Mouse (Mus musculus) thymus, postnatal 36 days (tissue): ENCODE data around the gene Ric8a.

Experiments
- DNase-seq, 2 experiments: peaks; one replicate each; pipeline ENCODE4 v3.0.0; 2022; ENCODE audit warnings: mixed read lengths in 2 of 2

The Ric8a gene

DNA sequence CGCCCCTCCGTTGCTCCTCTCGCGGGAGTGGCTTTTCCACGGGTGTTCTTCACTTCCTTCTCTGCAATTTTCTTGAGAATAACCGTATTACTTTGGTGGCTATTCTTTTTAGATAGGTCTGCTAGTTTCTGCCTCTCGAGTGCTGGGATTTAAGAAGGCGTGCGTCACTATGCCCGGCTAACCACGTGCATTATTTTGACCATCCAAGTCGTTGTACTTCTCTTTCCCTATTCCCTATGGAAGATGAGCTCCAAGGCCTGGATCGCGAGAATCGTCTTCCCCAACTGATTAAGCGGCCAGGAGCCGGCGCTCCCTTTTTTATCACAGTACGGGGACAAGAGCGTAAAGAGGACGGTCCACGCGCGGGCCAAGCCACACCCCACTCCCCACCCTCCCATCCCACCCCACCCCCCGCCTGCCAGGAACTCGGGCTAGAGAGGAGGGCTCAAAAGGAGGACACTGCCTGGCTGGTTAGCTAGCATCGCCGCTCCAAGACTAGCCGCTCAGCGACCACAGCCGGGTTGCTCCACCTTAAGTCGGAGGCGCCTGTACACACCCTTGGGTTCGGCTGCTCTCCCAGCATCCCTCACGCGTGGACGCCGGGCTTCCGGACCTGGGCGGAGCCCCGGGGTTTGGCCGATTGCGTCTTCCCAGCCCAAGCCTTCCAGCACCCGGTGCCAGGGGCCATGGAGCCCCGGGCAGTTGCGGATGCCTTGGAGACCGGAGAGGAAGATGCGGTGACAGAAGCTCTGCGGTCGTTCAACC lies at the start of gene Ric8a:
Gene Ric8a (plus strand): TSS at position 173 of the 765 bp plus-strand sequence.
- peak; percentile 84 to 86 for DNase-seq

DNA sequence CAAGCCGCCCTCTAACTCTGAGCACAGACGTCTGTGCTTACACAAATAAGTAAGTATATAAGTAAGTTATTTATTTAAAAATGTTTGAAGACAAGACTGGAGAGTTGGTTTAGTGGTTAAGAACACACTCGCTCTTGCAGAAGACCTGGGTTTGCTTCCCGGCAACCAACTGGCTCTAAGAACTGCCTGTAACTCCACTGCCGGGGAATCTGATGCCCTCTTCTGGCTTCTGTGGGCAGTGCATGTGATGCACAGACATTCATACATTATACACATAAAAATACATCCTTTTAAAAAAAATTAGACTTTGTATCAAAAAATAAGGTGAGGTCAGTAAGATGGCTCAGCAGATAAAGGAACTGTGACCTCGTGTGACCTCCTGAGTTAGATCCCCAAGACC lies 46.3 kb upstream of the Ric8a start:
- DNase-seq, result no peak

DNA sequence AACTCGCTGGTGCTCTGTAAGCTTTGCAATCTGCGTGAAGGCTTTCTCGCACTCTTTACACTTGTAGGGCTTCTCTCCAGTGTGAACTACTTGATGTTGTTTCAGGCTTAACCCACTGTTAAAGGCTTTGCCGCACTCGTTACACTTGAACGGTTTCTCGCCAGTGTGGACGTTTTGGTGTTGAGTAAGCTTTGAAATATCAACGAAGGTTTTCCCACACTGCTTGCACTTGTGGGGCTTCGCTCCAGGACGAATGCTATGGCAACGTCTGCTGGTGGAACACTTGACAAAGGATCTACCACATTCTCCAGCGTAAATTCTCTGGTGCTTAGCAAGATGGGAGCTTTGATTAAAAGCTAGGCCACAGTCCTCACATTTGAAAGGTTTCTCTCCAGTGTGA lies 45.0 kb upstream of the Ric8a start:
- DNase-seq, result no peak

DNA sequence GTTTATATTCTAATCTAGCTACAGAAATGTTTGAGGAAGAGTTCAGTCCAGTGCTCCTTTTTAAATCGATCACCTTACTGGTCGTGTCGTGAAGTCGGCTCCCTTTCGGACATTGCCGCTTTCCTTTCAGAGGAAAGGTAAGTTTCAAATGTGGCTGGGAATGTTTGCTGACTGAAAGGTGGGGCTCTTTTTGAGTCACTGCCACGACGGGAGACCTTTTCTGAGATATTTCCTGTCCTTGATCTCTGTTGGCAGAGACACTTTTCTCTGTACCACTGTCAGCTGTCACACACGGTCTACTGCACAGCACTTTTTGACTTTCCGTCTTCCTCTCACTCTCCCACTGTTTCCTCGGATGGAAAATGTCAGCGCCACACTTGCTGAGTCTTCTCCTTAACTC lies 43.9 kb upstream of the Ric8a start:
- no peak for DNase-seq

DNA sequence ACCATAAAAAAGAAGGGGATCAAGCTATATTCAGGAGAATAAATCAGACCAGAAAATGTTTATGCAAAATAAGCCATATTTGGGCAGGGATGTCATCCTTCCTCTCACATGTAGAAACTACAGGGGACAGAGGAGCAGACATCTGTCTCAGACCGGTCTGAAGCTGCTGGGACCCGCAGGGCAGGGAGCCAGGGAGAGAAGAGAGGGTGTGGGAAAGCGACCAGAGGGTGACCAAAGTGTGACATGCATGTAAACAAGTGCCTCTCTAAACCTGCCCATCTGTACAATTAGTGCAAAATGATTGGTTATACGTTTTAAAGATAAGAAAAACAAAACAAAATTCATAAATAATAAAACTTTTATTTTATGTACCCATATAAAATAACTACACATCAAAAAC lies 36.6 kb upstream of the Ric8a start:
- DNase-seq, result no peak

DNA sequence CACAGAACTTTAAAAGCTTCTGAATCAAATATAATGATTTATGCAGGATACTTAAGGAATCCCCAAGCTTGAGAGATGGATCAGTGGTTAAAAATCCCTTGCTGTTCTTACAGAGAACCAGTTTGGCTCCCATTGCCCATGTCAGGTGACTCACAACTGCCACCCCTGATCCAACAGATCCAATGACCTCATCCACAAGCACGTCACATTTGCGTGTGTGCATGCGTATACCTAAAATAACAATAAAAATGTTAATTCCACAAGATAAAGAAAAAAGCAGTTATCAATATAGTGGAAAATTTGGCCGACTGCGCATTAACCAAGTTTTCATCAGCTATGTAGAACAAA lies 35.5 kb upstream of the Ric8a start:
- DNase-seq, result no peak

DNA sequence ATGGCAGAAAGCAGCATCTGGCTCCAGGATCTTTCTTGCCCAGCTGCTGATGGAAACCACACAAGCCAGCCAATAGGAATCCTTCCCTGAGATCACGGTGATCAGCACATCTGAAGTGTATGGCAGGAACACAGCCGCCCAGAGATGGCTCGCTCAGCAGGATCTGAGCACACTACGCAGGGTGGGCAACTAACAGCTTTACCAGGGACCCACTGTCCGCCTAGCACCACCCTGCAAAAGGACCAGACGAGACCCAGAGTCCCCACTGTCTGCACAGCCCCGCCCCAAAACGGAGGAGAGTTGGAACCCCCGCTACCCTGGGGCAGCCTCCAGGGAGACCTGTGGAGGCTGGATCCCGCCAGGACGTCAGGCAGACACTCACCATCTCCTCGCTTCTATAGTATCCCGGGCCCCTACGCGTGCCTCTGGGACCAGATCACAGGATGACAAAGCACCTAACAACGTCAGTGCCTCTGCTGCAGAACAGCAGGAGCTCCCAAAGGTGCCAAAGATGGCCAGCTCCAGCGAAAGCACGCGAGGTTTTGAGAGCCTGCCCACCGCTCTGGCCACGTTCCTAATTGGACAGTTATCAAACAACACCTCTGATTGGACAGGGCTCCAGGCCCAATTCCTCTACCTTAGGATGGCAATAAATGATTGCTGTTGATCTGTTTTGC lies 35.0 kb upstream of the Ric8a start, which contains the start of gene Zfp941:
Gene Zfp941 (minus strand): TSS at position 526 of the 677 bp plus-strand sequence.
- DNase-seq, result no peak

DNA sequence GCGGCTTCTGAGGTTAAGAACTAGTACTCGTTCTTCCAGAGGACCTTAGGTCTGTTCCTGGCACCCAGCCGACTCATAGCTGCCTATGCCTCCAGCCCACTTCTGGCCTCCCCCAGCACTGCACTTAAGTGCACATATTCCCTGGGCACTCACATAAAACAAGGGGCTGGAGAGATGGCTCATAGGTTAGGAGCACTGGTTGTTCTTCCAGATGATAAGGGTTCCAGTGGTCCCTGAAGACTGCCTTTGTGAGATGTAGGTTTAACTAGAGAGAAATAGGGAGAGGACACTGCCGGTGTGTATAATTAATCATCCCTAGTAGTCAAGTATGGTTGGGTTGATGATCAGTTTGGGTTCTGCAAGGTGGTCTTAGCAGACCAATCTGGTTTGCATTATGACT lies 34.0 kb upstream of the Ric8a start:
- no peak for DNase-seq

DNA sequence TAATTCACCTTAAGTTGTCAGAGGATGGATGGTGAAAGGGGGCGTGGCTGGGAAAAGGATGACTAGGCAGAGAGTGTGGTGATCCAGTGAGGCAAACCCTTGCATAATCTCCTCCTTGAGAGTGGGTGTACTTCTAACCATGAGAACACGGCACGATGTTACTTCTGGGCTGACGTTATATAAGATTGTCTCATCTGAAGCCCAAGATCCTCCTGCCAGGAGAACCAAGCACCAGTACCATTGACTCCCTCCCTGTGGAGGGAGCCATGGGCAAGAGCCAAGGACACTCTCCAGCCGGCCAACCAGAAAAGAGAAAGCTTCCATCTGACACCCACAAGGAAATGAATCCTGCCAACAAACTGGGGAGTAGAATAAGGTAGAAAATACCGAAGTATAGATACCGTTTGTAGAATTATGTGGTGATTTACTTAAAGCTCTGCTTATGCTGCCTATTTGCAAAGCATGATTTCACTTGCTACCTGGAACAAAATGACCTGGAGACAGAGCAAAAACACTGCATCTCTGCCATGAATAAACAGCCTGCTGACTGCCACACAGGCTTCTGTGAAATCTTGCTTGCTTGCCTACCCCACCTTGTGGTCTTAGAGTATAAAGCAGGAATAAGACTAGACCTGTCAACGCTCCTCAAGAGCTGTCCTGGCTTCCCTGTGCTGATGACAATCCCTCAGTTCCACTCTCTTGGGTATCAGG lies 28.4 kb upstream of the Ric8a start:
- DNase-seq, result no peak

DNA sequence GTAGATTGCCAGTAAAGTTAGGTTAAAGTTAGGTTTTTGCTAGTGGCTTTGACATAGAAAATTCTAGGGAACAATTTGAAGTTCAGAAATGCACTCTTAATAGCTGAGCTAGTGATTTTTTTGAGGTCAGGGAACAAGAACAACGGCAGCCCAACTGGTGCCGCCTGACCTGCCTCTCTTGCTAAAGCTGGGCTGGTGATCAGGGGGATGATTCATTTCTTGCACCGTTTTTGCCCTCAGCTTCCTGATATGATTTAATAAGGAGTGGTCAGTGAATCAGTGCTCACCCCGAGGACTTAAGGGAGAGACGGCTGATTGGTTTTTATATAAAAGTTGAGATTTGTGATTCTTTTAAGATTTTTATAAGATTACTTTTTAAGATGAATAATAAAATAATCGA lies 25.3 kb upstream of the Ric8a start:
- no peak for DNase-seq

DNA sequence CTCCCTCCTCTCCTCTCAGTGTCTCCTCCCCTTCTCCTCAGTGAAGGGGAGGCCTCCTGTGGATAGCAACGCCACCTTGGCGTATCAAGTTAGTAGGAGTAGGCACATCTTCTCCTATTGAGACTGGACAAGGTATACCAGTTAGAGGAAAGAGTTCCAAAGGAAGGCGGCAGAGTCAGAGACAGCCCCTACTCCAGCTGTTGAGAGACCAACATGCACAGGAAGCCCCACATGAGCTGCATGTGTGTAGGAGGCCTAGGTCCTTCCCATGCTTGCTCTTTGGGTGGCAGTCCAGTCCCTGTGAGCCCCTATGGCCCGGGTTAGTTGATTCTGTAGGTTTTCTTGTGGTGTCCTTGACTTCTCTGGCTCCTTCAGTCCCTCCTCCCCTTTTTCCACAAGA lies 23.4 kb upstream of the Ric8a start:
- no peak for DNase-seq

DNA sequence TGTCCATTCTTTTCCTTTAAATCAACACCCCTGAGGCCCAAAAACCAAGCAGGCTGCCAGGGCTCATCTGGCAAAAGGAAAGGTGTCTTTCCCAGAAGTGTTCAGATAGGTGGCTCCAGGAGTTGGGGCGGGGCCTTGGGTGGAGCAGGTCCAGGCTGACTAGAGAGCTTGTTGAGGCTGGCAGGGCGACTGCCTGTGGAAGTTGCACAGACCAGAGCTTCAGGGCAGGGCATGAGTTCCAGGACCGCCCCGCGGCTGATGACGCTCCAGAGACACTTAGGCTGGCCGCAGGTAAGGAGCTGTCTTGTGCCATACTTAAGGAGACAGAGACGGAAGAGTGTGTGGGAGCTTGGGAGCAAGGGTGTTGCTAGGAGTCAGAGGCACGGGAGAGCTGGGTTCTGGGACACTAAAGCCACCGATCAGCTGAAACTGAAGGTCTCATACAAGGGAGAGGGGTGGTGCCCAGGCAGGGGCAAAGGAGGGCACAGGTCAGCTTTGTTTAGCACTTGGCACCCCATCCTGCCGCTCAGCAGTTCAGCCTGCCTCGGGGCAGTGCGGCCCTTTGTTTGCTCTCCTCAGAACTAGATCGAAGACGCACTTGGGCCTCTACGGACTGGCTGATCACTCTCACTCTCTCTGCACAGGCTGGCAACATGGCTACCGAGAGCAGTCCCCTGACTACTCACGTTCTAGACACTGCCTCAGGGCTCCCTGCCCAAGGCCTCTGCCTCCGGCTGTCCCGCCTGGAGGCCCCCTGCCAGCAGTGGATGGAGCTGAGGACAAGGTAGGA lies 21.6 kb upstream of the Ric8a start, which contains the start of gene Urah:
Gene Urah (plus strand): TSS at position 51 of the 790 bp plus-strand sequence.
- no peak for DNase-seq

DNA sequence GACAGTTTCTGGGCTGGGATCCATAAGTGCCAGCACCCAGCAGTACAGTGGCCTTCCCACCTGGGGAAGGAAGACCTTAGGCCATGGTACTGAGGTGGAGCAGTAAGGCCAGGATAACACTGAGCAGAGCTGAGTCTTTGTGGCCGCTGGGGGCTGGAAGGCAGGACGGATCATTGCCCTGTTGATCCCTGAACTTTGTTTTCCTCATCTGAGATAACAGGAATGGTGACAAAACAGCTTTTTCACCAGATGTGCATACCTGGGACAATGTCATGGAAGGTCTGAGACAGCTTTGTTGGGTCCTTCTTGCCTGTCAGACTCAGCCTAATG lies 21.0 kb upstream of the Ric8a start:
- no peak for DNase-seq

DNA sequence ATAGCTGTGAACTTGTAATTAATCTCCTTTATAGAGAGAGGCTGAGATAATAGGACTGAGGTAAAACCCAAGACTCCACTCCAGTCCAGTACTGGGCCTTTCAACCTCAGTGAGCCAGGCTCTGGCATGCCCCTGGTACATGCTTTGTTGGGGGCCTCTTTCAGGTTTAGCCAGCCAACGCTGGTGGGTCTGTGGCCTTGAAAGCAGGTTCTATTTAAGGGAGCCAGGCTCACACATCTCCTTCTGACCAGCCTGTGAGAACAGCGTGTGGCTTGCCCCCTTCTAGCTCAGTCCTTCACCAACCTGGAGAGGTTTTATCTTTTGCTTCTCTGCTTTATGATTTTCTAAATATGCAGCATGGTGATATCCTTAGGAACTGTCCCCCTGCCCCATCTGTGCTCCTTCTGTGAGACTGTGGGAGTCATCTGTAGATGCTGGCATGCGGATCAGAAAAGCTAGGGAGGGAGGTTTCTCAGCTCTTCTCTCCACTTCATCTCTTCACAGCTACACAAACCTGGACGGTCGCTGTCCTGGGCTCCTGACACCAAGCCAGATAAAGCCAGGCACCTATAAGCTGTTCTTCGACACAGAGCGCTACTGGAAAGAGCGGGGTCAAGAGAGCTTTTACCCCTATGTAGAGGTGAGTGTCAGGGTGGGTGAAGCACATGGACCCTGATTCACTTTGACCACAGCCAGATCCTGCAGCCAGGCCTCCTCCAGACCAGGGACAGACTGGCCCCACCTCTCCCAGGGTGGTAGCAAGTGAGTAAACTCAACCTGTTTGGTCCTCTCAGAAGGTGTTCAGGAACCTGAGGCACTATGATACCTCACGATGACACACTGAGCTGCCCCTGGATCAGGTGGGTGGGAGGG lies 20.3 kb upstream of the Ric8a start:
- DNase-seq, result no peak

DNA sequence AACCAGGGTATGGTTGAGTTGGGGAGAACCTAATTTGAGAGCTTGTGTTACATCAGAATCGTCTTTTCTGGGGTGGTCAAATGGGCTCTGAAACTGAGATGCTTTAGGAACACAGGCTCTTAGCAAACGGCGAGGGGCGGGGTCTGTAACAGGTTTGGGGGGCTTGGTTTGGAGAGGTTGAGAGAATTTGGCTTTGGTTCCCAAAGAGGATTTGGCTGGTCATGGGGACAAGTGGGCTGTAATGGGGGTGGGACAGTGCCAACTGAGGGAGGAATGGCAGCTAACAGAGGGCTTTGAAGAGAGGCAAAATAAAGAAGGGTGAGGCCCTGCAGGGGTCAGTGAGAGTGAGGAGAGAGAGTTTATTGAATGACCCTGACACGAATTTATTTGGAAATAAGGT lies 17.2 kb upstream of the Ric8a start:
- DNase-seq, result no peak

DNA sequence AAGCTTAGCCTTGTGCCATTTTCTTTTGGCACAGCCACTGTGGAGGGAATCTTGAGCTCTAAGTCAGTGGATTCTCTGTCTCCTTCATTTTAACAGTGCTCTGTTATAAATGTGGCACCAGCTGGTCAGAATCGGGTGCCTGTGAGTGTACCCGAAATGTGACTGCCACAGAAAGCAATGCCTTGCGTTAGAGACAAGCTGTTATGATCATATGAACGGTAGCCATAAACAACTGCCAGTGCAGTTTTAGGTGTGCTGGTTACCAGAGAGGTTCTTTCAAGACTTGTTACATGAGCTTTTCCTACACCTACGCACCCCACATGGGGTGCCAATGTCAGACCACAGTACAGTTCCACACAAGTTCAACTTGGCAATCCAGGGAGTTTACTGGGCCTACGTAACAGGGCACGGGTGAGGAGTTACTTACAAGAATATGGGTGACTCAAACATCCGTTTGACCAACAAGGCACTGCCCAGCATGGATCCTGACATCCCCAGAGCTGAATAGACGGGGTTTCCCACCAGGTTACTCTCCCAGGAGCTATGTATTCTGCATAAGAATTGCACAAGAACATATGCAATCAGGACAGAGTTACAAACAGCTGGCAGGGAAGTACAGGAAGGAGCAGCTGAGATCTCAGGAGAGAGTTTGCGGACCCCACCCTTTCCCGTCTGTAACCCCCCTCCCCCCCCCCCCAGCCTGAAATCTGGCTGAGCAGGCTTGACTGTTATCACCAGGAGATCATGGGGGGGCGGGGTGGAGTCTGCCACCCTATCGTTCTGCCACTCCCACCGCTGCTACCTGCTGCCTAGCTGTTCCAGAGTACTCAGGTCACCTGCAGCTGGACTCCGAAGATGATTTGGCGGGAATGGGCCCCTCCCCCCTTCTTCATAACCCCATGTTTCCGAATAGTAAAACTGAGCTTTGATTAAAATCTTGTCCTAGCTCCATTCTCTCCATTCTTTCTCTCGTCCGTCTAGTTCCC lies 15.7 kb upstream of the Ric8a start:
- no peak for DNase-seq

DNA sequence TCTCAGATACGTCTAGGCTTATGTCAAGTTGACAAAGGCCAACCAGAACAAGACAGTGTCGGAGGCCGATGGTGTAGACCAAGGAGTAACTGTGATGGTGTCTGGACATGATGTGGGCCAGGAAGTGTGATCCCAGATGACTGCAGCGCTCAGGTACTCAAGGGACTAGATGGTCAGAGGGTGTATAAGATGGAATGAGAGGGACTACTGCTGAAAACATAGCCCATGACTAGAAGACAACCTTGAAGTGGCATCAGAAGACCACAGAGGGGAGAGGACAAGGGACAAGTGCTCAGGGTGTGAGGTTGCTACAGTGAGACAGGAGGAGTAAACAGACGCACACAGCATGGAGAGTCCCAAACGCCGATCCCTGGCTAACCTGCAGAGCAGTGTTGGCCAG lies 13.0 kb upstream of the Ric8a start:
- DNase-seq, result no peak

DNA sequence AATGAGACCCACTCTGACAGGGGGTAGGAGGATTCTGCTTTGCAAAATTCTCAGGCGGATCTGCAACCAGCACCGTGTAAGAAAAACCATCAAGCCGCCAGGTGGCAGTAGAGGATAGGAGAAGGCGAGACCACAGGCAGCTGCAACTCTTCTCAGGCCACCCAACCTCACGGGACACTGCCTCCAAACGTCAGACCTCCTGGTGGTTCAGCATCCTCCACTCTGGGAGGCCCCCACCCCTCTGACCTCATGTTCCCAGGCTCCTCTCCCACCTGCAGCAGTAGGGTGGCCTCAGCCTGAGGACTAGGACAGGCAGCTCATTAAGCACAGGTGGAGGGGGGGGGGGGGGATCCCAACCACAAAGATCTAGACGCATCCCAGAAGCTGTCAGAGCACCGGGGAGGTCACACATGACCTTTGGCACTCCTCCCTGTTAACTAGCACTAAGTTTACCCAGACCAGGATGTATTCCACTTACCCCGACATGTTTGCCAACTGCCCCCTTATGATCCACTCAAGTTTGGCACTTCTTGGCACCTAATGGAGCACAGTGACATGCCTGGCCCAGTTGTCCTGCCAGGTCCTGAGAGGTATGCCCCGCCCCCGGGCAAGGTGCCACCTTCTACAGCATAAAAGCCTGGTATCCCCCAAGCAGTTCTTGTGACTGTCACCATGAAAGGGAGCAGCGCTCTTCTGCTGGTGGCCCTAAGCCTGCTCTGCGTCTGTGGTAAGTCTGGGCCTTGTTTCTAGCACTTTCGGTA lies 11.7 kb upstream of the Ric8a start, which contains the start of gene Scgb1c1:
Gene Scgb1c1 (plus strand): TSS at position 643 of the 761 bp plus-strand sequence.
- peak; percentile 82 to 90 for DNase-seq

DNA sequence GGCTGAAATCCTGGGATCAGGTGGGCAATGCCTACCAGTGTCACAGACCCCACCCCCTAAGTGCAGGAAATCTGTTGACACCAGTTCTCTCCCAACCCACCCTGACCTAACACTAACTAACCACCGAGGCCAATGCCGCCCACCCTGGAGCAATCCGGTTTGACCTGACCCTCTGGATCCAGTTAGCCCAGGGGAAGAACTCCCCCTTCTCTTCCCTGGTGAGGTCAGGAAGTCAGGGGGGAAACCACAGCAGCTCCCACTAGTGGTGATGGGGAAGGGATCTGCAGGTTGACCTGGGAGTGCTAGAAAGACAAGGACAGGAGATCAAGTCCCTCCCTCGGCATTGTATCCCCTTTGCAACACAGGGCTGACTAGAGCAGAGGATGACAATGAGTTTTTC lies 11.1 kb upstream of the Ric8a start:
- DNase-seq, result no peak

DNA sequence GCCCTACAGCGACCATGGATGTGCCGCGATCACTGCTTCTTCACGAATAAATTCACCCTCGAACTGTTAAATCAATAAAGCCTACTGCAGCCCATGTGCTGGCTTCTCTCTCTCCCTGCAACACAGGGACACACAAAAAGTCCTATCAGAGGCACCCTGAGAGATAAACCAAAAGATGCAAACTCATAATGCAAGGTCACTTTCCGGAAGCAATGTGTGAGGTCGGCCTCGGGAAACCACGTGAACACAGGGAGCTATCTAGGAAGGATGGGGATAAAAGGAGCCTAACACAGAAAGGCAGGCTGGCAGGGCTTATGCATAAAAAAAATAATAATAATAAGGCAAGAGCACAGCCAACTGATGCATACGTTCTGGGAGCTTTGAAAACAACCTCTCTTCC lies 10.1 kb upstream of the Ric8a start:
- DNase-seq, result no peak
